9 mouse cellular contexts compared by ENCODE assay signal in genomic region chr6:34353658-34354353, GRCm38 (mm10). TPM values are rescaled to one million over a fixed set of nuclear protein-coding genes. Genes with fewer than 3 reads are reported as not detected.
DNase-seq lines count a peak whose midpoint lies in the region; ATAC-seq and TF ChIP-seq lines count a peak whose summit lies in the region.
"Had no signal": no experiment of that assay in that cellular context is flagged by ENCODE, and none has a peak within 500 bp of the region (broad histone marks: within the 10 kb centered on the region; RNA-seq: fewer than 3 reads in every experiment).

TSS of gene Akr1b8 (plus strand) at chr6:34354119.

- WGBS in forebrain, postnatal 0 days = 13% methylated on average over 16 of the region's 16 CpGs
- WGBS in limb, embryonic 12.5 days = 10% methylated on average over 16 of the region's 16 CpGs
- 12% methylated on average over 16 of the region's 16 CpGs for WGBS in neural tube, embryonic 14.5 days

- H3K4me2 ChIP-seq in forebrain, postnatal 0 days (ENCODE audit: low read depth) = peak within 1 kb of the TSS; percentile 4; the same call in 1 of the 2 replicates
- H3K4me2 ChIP-seq in limb, embryonic 12.5 days = peak within 1 kb of the TSS; percentile 51
- H3K4me2 ChIP-seq in neural tube, embryonic 14.5 days (ENCODE audit: low read depth, low read length) = peak within 1 kb of the TSS; percentile 21

- DNase-seq in left cerebral cortex, postnatal 4 days = peak; percentile 72
- no peak for DNase-seq in left cerebral cortex, adult 18-20 months (ENCODE audit: low spot score in 2 of 2)
- peak; percentile 83 for DNase-seq in cerebellum, adult 11-12 months
- DNase-seq in forebrain, postnatal 0 days = no peak
- DNase-seq in thymus, postnatal 0 days (ENCODE audit: low spot score) = no peak

- no peaks in the 10 kb centered on the region for H3K4me1 ChIP-seq in forebrain, postnatal 0 days (ENCODE audit: insufficient read depth)
- peaks cover 23% of the 10 kb centered on the region for H3K4me1 ChIP-seq in limb, embryonic 12.5 days (replicated peaks)
- H3K4me1 ChIP-seq in neural tube, embryonic 14.5 days (ENCODE audit: control insufficient read depth, insufficient read depth, low read length) = 0 out of 2 replicates have a peak, but pooled peaks cover 3% of the 10 kb centered on the region

- H3K9ac ChIP-seq in forebrain, postnatal 0 days = no peak within 1 kb of the TSS
- no peak within 1 kb of the TSS for H3K9ac ChIP-seq in limb, embryonic 12.5 days (replicated peaks)
- no peak within 1 kb of the TSS for H3K9ac ChIP-seq in neural tube, embryonic 14.5 days (replicated peaks; ENCODE audit: low read depth, low read length)

- no peak within 1 kb of the TSS for H3K4me3 ChIP-seq in forebrain, postnatal 0 days (ENCODE audit: low read depth, low read length)
- peak within 1 kb of the TSS; percentile 21 for H3K4me3 ChIP-seq in limb, embryonic 12.5 days (replicated peaks)
- no peak within 1 kb of the TSS for H3K4me3 ChIP-seq in neural tube, embryonic 14.5 days (ENCODE audit: low read depth, low read length)

- no peaks in the 10 kb centered on the region for H3K27me3 ChIP-seq in forebrain, postnatal 0 days (ENCODE audit: insufficient read depth, low read length)
- no peaks in the 10 kb centered on the region for H3K27me3 ChIP-seq in limb, embryonic 12.5 days
- H3K27me3 ChIP-seq in neural tube, embryonic 14.5 days (ENCODE audit: control insufficient read depth, insufficient read depth, low read length) = no peaks in the 10 kb centered on the region

- TF ChIP-seq CTCF in forebrain, postnatal 0 days (IDR thresholded peaks at IDR 0.05; ENCODE audit: low read depth) = no peak

- ATAC-seq in forebrain, postnatal 0 days = no peak
- peak; percentile 54; the same call in 1 of the 2 replicates for ATAC-seq in limb, embryonic 12.5 days (ENCODE audit: insufficient number of reproducible peaks, insufficient read depth, low FRiP score, low TSS enrichment, low read depth)
- ATAC-seq in neural tube, embryonic 14.5 days (ENCODE audit: low read depth) = no peak
- no peak for ATAC-seq in frontal cortex, adult (ENCODE audit: low TSS enrichment)

- H3K27ac ChIP-seq in forebrain, postnatal 0 days (ENCODE audit: low read depth, low read length) = no peak within 1 kb of the TSS
- H3K27ac ChIP-seq in limb, embryonic 12.5 days = peak within 1 kb of the TSS; percentile 79
- no peak within 1 kb of the TSS for H3K27ac ChIP-seq in neural tube, embryonic 14.5 days (ENCODE audit: low read depth, low read length)

- intact Hi-C loops in left cerebral cortex, postnatal 4 days (cut with DNase I) = no loop called here

- H3K36me3 ChIP-seq in forebrain, postnatal 0 days (ENCODE audit: insufficient read depth) = no peaks in the 10 kb centered on the region
- no peaks in the 10 kb centered on the region for H3K36me3 ChIP-seq in limb, embryonic 12.5 days
- H3K36me3 ChIP-seq in neural tube, embryonic 14.5 days (ENCODE audit: control insufficient read depth, insufficient read depth, low read length) = no peaks in the 10 kb centered on the region
- H3K36me3 ChIP-seq: G1E had no signal

- H3K9me3 ChIP-seq in forebrain, postnatal 0 days (ENCODE audit: low read length) = no peaks in the 10 kb centered on the region
- no peaks in the 10 kb centered on the region for H3K9me3 ChIP-seq in limb, embryonic 12.5 days
- H3K9me3 ChIP-seq in neural tube, embryonic 14.5 days (ENCODE audit: control insufficient read depth, low read length) = no peaks in the 10 kb centered on the region
- H3K9me3 ChIP-seq: G1E had no signal

RNA-seq across cellular contexts. Expression of gene Akr1b8, which starts in this region (rescaled TPM):
- total RNA-seq in left cerebral cortex, postnatal 4 days (2021) = 1 to 10 TPM in 1 of 2 experiments, under 1 TPM in 1; 0.28 to 1.2 TPM
- under 1 TPM; 0.44 to 0.98 TPM for total RNA-seq in left cerebral cortex, adult 18-20 months (2021)
- total RNA-seq in forebrain, postnatal 0 days (2014; rRNA removed) = 1.1 and 3.6 TPM in 2 replicates
- polyA plus RNA-seq in forebrain, postnatal 0 days (2015; fragmentation: Nextera tagmentation; extraction: Ambion mirVana) = 1.7 and 2.5 TPM in 2 replicates
- 11.8 and 12.1 TPM in 2 replicates for polyA plus RNA-seq in limb, embryonic 12.5 days (2016; fragmentation: Nextera tagmentation; extraction: Ambion mirVana)
- 5.2 and 9.0 TPM in 2 replicates for polyA plus RNA-seq in neural tube, embryonic 14.5 days (2014; fragmentation: Nextera tagmentation; extraction: Ambion mirVana)
- 1.5 and 1.6 TPM in 2 replicates for polyA plus RNA-seq in thymus, postnatal 0 days (2015; fragmentation: Nextera tagmentation; extraction: Ambion mirVana)

Comparison
In these comparisons a context has a peak if more than half of its experiments do, and no peak if none do; other contexts are left out.
1. DNase-seq: peak in left cerebral cortex, postnatal 4 days (single experiment) and cerebellum, adult 11-12 months (single experiment); none in left cerebral cortex, adult 18-20 months (0 of 2), forebrain, postnatal 0 days (single experiment) and thymus, postnatal 0 days (single experiment).
2. Peak in every context shown above with its lines, with median percentiles within 50 percentile points of each other: H3K4me2 ChIP-seq.